Mouse (Mus musculus) kidney, embryonic 14.5 days (tissue): Measurements from ENCODE around the gene Axin2. TPM values are rescaled to one million over a fixed set of nuclear protein-coding genes. Genes with fewer than 3 reads are reported as not detected.

Experiments
- ATAC-seq: fragments of 200-750 bp; cut with Nextera tagmentation; 2 replicates; pipeline ENCODE4 v1.8.0; 2017; ENCODE audit warnings: moderate number of reproducible peaks, mild to moderate bottlenecking, moderate TSS enrichment, moderate library complexity; ENCODE audit not compliant: low FRiP score, low TSS enrichment
- H3K27ac ChIP-seq: fragments of 300-500 bp; sonication (generic); 2 replicates; pipeline ENCODE4 v1.5.1; 2014; ENCODE audit warnings: low read depth, mild to moderate bottlenecking, low read length, moderate library complexity, mixed read lengths
- H3K27me3 ChIP-seq: fragments of 300-500 bp; sonication (generic); 2 replicates; pipeline ENCODE4 v1.6.1; 2014; ENCODE audit warnings: mild to moderate bottlenecking, low read length; ENCODE audit not compliant: control insufficient read depth, insufficient read depth
- H3K36me3 ChIP-seq: fragments of 300-500 bp; sonication (generic); 2 replicates; pipeline ENCODE4 v1.6.1; 2014; ENCODE audit warnings: low read length, mixed read lengths; ENCODE audit not compliant: control insufficient read depth, insufficient read depth
- H3K4me1 ChIP-seq: fragments of 300-500 bp; sonication (generic); 2 replicates; pipeline ENCODE4 v1.6.1; 2014; ENCODE audit warnings: low read length, mixed read lengths; ENCODE audit not compliant: control insufficient read depth, insufficient read depth
- H3K4me2 ChIP-seq: fragments of 300-500 bp; sonication (generic); replicated peaks from 2 replicates; pipeline ENCODE4 v1.6.1; 2014; ENCODE audit warnings: low read depth, mild to moderate bottlenecking, low read length
- H3K4me3 ChIP-seq: fragments of 300-500 bp; sonication (generic); 2 replicates; pipeline ENCODE4 v1.5.1; 2014; ENCODE audit warnings: mild to moderate bottlenecking, low read length
- H3K9ac ChIP-seq: fragments of 300-500 bp; sonication (generic); 2 replicates; pipeline ENCODE4 v1.6.1; 2014; ENCODE audit warnings: low read depth, mild to moderate bottlenecking, low read length, moderate library complexity
- H3K9me3 ChIP-seq: fragments of 300-500 bp; sonication (generic); 2 replicates; pipeline ENCODE4 v1.6.1; 2016; ENCODE audit warnings: low read length; ENCODE audit not compliant: control insufficient read depth
- WGBS: fragments of 180-500 bp; shearing (Covaris S2); extraction: QIAGEN DNeasy Blood & Tissue Kit; methylation state at CpG from one replicate; pipeline ENCODE4 v1.1.7; 2014; 5-methylcytosine and 5-hydroxymethylcytosine counted together
- polyA plus RNA-seq: library from polyadenylated mRNA; unstranded; fragments of >200 nt; fragmentation: Nextera tagmentation; extraction: Ambion mirVana; gene quantifications from 2 replicates; pipeline ENCODE4 v1.2.1, GENCODE M21; 2014

Gene Axin2
- polyA plus RNA-seq, 1 experiment from 2014 or later, result 8.0 TPM

- Histone ChIP-seq H3K9ac (no peak overlapping the region), H3K27me3 (no peaks in the 10 kb centered on the region), H3K4me1 (no peaks in the 10 kb centered on the region), H3K4me3 (no peak overlapping the region), H3K27ac (no peak overlapping the region), H3K36me3 (peaks cover 85% of the 10 kb centered on the region), H3K4me2 (no peak overlapping the region), H3K9me3 (no peaks in the 10 kb centered on the region)
- ATAC-seq, result no peak
- 89% methylated on average over 9 of the region's 9 CpGs for WGBS
Observed at GRCm38 (mm10) chr11:108945666-108946065, 25.5 kb downstream of the Axin2 start.

GRCm38 (mm10) chr11:108947425-108948184, 27.5 kb downstream of the Axin2 start:
- no peak for ATAC-seq
- 79% methylated on average over 20 of the region's 20 CpGs for WGBS
- no peak overlapping the region for H3K4me3 ChIP-seq

GRCm38 (mm10) chr11:108948501-108948900, 28.4 kb downstream of the Axin2 start:
- ATAC-seq, result no peak
- Histone ChIP-seq H3K27me3 (no peaks in the 10 kb centered on the region), H3K27ac (no peak overlapping the region), H3K36me3 (peaks cover 66% of the 10 kb centered on the region), H3K4me2 (no peak overlapping the region), H3K4me3 (no peak overlapping the region), H3K4me1 (no peaks in the 10 kb centered on the region), H3K9me3 (no peaks in the 10 kb centered on the region), H3K9ac (no peak overlapping the region)
- WGBS, result 76% methylated on average over 7 of the region's 7 CpGs

More at GRCm38 (mm10) chr11:108947425-108948184, 27.5 kb downstream of the Axin2 start:
- Histone ChIP-seq H3K4me2 (no peak overlapping the region), H3K9ac (no peak overlapping the region), H3K27me3 (no peaks in the 10 kb centered on the region), H3K9me3 (no peaks in the 10 kb centered on the region), H3K4me1 (no peaks in the 10 kb centered on the region), H3K36me3 (peaks cover 72% of the 10 kb centered on the region), H3K27ac (no peak overlapping the region)

- Histone ChIP-seq H3K27ac (no peak overlapping the region), H3K27me3 (no peaks in the 10 kb centered on the region), H3K4me3 (no peak overlapping the region), H3K9me3 (no peaks in the 10 kb centered on the region), H3K4me1 (no peaks in the 10 kb centered on the region), H3K36me3 (peaks cover 62% of the 10 kb centered on the region), H3K4me2 (no peak overlapping the region), H3K9ac (no peak overlapping the region)
- 94% methylated on average over 10 of the region's 10 CpGs for WGBS
- ATAC-seq, result no peak
Observed at GRCm38 (mm10) chr11:108948931-108949330, 28.8 kb downstream of the Axin2 start.

GRCm38 (mm10) chr11:108952343-108952742, 32.2 kb downstream of the Axin2 start:
- ATAC-seq, result no peak
- no peak overlapping the region for H3K4me3 ChIP-seq
- peaks cover 29% of the 10 kb centered on the region for H3K36me3 ChIP-seq
- WGBS, result 78% methylated on average over 5 of the region's 5 CpGs
- no peaks in the 10 kb centered on the region for H3K27me3 ChIP-seq
- no peak overlapping the region for H3K4me2 ChIP-seq
- H3K27ac ChIP-seq, result no peak overlapping the region
- H3K9ac ChIP-seq, result no peak overlapping the region
- no peaks in the 10 kb centered on the region for H3K9me3 ChIP-seq
- no peaks in the 10 kb centered on the region for H3K4me1 ChIP-seq

GRCm38 (mm10) chr11:108955943-108956342, 35.8 kb downstream of the Axin2 start:
- 94% methylated on average over 4 of the region's 4 CpGs for WGBS
- Histone ChIP-seq H3K4me1 (0 out of 2 replicates have a peak, but pooled peaks cover 4% of the 10 kb centered on the region), H3K9me3 (no peaks in the 10 kb centered on the region), H3K27ac (no peak overlapping the region), H3K27me3 (no peaks in the 10 kb centered on the region), H3K4me3 (no peak overlapping the region), H3K4me2 (no peak overlapping the region), H3K9ac (no peak overlapping the region), H3K36me3 (no peaks in the 10 kb centered on the region)
- no peak for ATAC-seq

- H3K27ac ChIP-seq, result no peak overlapping the region
- no peaks in the 10 kb centered on the region for H3K36me3 ChIP-seq
- peaks cover 4% of the 10 kb centered on the region; the same call in 1 of the 2 replicates for H3K4me1 ChIP-seq
- no peak overlapping the region for H3K4me3 ChIP-seq
- H3K27me3 ChIP-seq, result no peaks in the 10 kb centered on the region
- no peaks in the 10 kb centered on the region for H3K9me3 ChIP-seq
- H3K4me2 ChIP-seq, result no peak overlapping the region
- no peak for ATAC-seq
- WGBS, result 27% methylated on average over 5 of the region's 5 CpGs
- H3K9ac ChIP-seq, result no peak overlapping the region
Observed at GRCm38 (mm10) chr11:108958349-108958748, 38.2 kb downstream of the Axin2 start.

GRCm38 (mm10) chr11:108959196-108959595, 39.0 kb downstream of the Axin2 start:
- 53% methylated on average over 5 of the region's 5 CpGs for whole genome bisulfite sequencing
- Histone ChIP-seq H3K4me1 (peaks cover 4% of the 10 kb centered on the region; the same call in 1 of the 2 replicates), H3K4me3 (no peak overlapping the region), H3K9ac (no peak overlapping the region), H3K27ac (no peak overlapping the region), H3K4me2 (no peak overlapping the region), H3K27me3 (no peaks in the 10 kb centered on the region), H3K9me3 (no peaks in the 10 kb centered on the region), H3K36me3 (no peaks in the 10 kb centered on the region)
- no peak for ATAC-seq

- ATAC-seq, result peak; percentile 56; the same call in 1 of the 2 replicates
Observed at GRCm38 (mm10) chr11:108961651-108962065, 41.5 kb downstream of the Axin2 start.

More at GRCm38 (mm10) chr11:108961651-108962065, 41.5 kb downstream of the Axin2 start:
- Histone ChIP-seq H3K27ac (0 out of 2 replicates have a peak overlapping the region, but pooled peaks have one; percentile 18), H3K9me3 (no peaks in the 10 kb centered on the region), H3K4me2 (peak overlapping the region; percentile 13; the same call in 1 of the 2 replicates), H3K36me3 (no peaks in the 10 kb centered on the region), H3K9ac (0 out of 2 replicates have a peak overlapping the region, but pooled peaks have one; percentile 24), H3K27me3 (no peaks in the 10 kb centered on the region), H3K4me1 (peaks cover 4% of the 10 kb centered on the region; the same call in 1 of the 2 replicates), H3K4me3 (no peak overlapping the region)
- 4% methylated on average over 11 of the region's 11 CpGs for WGBS
